Mouse (Mus musculus) heart, adult 8-10 months (tissue): ENCODE results near the gene Scn8a. TPM values are rescaled to one million over a fixed set of nuclear protein-coding genes. Genes with fewer than 3 reads are reported as not detected.
A peak's percentile ranks its signal among the peaks of the same experiment; 100 is the strongest.

Source experiments
- DNase-seq: peaks from one replicate; pipeline ENCODE4 v3.0.0; 2022; ENCODE audit warnings: low spot score
- total RNA-seq, 4 experiments: library from RNA; stranded (reverse); gene quantifications; 2 replicates each; pipeline ENCODE4 v1.2.4; 2022

Gene Scn8a
- total RNA-seq, 4 experiments from 2014 or later, result 0.41 to 1.2 (median 0.55) TPM; not detected in 1

DNA sequence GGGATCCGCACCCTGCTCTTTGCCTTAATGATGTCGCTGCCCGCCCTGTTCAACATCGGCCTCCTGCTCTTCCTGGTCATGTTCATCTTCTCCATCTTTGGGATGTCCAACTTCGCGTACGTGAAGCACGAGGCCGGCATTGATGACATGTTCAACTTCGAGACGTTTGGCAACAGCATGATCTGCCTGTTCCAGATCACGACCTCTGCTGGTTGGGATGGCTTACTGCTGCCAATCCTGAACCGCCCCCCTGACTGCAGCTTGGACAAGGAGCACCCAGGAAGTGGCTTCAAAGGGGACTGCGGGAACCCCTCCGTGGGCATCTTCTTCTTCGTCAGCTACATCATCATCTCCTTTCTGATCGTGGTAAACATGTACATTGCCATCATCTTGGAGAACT is 170.0 kb downstream of the Scn8a start:
- no peak for DNase-seq

DNA sequence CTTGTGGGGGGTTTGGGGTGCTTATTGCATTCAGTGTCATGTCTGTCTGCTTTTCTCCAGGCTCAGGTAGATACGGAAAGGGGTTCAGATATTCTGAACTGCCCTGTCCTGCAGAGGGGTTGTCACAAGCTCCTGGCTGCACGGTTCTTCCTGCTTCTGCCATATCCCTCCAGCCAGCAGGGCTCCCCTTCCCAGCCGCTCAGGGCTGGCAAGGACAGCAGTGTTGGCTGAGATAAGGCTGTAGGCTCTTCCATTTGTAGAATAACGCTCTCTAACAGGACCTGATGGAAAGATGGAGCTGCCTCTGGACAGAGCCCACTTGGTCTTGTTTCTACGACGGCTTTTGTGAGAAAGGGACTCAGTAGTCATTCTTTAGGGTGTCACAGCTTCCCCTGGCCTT is 172.3 kb downstream of the Scn8a start:
- no peak for DNase-seq

DNA sequence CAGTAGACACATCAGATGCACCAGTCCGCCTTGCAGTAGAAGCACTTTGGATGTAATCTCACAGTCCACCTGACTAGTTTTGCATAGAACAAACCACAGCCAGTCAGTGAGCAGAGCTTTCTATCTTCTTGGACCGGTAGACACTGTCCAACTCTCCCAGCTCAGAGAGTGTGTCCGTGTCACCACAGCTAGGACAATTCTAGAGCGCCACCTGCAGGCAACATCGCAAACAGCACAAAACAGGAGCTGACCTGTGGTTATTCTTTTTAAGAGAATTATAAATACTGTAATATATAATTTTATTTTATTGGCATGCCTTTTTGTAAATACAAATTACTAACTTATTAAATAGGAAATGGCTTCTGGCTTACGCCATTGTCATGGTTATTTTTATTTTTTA is 173.0 kb downstream of the Scn8a start:
- peak; percentile 31 for DNase-seq

DNA sequence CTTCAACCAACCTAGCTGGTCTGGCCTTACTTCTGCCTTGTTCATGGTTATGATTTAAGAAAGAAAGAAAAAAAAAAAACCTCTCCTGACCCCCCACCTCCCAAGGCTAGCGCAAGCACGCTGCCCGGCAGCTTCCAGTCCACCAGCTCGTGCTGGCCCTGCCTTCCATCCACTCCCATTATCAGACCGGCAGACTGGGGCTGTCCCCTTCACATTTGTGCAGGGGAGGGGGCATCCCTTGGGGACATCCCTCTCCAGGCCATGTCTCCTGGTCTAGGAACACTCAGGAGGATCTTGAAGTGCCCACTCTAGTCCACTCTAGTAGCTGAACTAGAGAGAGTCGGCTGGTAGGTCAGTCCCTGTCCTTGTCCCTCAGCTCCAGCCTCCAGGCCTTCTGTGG is 174.9 kb downstream of the Scn8a start:
- DNase-seq, result no peak

DNA sequence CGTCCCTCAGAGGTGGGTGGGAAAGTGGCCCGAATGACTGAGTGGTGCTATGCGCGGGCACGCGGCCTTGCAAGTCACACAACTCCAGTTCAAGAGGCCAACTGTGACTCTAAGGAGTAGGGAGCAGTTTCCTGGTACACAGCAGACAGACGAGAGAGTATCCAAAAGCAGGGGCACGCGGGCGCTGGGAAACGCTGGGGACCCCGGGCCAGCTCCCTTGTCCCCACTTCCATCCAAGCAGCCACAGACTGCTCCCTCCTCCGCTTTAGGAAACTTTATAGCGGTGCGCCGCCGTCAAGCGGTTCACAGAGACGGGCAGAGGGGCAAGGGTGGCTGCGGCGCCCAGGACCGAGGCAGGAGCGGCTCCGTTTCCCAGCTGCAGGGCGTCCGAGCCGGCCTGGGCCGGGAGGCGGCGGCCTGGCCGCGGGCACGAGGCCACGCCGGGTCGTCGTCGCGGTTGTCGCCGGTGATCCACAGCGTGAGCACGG is 176.4 kb downstream of the Scn8a start:
- DNase-seq, result no peak

DNA sequence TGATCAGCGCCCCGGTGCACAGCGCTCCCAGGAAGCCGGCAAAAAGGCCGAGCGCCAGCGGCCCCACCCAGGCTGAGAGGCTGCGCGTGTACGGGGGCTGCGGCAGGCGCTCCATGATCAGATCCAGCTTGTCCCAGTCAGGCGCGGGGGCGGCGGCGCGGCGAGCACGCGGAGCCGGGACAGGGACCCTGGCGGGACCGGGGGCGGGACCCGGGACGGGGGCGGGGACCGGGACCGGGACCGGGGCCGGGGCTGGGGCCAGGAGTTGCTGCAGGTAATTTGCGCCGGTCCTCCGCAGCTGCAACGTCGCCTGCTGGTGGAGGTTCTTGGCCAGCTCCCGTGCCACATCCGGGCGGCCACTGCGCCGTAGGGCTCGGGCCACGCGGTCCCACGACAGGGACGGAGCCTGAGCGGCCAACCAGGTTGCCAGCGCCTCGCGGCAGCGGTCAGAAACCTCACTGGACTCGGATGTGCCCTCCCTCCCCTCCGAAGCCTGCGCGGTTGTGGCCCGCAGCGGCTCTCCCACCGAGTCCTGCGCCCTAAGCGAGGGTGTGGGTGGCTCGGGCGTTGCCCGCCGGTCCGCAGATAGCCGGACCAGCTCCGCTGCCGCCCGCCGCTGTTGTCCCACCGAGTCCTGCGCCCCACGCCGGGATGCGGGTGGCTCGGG is 177.0 kb downstream of the Scn8a start:
- no peak for DNase-seq

DNA sequence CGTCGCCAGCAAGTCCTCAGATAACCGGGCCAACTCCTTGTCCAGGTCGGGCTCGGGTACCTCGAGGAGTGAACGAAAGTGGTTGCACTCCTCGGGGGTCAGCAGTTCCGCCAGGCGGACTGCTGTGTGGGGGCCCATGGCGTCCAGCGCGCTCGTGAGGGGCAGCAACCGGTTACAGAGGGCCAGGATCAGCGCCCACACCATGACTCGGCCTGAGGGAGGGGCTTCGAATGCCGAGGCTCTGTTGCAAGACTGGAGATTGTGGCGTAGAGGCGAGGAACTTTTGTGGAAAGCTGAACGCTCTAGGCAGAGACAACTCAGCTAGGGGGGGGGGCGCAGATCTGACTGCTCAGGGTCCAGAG is 177.5 kb downstream of the Scn8a start, which contains the start of gene Gm47841:
Gm47841 (minus strand) TSS at position 204 of the 362 bp plus-strand sequence.
- DNase-seq, result no peak

DNA sequence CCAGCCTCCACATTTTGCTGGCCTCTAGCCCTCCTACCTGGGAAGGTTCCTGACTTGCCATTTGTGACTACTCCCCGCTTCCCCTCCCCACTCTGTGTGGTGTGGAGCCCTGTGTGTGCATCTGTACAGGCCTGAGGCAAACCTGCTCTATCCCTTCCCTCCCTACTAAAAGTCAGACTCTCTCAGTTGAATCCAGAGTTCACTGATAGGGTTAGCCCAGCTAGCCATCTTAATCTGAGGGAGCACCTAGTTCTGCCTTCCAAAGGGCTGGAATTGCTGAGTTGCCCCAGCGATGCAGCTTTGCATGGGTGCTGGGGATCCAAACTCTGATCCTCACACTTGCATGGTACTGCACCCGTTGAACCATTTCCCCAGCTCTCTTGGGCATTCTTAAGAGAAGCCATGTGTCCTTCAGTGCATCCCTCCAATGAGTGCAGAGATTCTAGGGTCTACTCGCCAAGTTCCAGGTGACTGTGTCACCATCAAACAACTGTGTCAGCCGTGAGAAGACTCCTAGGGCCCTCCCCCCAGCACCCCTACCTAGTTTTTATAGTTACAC is 178.8 kb downstream of the Scn8a start:
- no peak for DNase-seq

DNA sequence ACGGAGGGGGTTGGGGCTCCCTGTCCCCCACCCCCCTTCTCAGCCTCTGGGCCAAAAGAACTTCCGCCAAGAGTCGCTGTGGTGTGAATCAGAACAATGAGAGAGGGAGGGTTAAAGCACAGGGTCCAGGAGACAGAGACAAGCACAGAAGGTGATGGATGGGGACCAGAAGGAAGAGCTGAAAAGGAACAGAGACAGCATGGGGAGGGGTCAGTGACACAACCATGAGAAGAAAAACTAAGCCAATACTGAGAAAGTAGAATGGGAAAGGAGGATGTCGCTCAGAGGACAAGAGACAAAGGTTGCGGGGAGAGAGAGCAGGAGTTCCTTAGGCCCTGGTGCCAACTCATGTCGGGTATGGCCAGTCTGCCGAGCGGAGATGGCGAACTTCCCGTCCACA is 182.2 kb downstream of the Scn8a start:
- DNase-seq, result no peak

DNA sequence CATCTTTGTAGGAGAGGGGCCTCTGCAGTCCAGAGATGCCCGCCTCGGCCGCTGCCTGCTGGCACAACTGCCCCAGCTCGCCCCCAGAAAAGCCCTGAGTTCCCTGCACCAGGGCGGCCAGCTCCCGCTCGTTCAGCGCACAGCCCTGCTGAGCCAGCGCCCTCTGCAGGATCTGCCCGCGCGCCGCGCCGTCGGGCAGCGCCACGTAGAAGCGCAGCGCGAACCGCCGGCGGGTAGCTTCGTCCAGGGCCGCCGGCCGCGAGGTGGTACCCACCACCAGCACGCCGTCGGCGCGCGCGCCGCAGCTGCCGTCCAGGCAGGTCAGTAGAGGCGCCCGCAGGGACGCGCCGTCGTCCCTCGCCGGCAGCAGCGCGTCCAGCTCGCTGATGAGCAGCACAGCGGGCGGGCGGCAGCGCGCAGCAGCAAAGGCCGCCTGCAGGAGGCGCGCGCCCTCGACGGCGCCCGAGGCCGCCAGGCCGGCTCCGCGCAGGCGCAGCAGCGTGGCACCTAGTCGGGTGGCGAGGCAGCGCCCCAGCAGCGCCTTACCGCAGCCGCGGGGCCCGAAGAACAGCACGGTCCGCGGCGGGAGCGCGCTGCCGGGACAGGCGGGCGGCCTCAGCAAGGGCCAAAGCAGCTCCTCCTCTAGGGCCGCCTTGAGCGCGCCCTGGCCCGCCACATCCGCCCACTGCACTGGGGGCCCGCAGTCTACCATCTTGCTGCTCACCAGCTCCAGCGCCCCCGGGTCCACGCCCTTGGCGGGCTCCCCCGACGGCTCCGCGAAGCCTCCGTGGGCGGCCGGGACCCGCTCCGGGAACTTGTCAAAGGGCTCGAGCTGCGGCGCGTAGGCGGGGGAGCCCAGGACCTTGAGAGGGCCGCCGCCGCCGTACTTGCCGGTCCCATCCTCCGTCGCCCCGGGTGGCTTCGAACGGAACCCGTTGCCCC is 183.2 kb downstream of the Scn8a start:
- DNase-seq, result no peak

DNA sequence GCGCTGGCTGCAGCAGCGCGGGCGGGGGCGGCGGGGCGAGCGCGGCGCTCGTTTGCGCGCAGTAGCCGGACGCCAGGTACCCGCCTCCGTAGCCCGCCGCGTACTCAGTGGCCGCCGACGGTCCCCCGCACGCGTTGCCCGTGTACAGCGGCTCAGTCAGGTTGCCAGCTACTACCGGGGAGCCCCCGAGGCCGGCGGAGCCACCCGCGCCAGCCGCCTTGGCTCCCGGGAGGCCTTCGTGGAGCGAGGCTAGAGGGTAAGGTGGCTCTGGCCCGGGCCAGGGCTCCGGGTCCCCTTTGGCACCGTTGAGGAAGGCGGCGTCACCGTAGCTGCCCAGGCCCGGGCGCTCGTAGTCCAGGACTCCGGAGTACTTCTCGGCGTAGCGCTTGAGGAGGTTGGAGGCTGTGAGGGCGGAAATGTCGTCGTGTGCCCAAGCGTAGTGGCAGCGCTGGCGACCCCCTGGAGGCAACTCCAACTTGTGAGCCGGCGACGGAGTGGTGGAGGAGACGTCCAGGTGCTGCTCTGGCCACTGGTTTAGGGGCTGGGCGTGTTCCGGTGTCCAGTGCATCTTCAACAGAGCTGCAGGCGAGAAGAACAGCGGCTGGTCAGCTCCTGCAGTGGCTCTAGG is 184.3 kb downstream of the Scn8a start:
- DNase-seq, result no peak

DNA sequence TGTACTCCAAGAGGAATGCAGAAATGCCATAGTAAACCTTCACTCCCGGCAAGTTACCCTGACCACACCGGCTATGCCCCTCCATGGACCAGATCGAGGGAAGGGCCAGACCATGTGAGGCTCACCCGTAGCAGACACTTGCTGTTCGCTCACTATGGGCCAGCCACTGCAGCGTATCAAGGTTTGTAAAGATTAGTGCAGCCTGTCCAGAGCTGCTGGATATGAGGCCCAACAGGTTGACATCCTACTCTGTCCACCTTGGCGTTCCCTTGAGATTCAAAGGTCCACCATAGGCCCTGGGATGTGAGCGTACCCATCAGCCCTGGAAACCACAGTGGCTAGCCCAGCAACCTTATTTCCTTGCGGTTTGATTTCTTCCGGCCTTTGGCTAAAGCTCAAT is 184.9 kb downstream of the Scn8a start:
- DNase-seq, result no peak

DNA sequence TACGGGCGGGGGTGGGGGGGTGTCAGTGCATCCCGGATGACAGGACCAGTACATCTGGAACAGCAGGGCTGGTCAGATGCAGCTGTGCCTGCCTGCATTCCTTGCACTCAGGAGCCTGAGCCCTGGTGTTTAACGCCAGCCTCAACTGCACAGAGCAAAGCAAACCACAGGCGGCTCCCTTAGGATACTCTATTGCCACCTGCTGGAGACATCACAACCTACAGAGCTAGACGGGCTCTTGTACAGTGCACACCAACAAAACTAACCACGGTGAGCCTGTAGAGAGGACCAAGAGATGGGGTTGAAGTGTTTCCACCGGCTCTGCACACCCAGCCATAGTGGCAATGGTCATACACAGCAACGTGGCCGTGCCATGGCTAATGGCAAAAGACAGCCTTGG is 186.6 kb downstream of the Scn8a start:
- DNase-seq, result no peak

DNA sequence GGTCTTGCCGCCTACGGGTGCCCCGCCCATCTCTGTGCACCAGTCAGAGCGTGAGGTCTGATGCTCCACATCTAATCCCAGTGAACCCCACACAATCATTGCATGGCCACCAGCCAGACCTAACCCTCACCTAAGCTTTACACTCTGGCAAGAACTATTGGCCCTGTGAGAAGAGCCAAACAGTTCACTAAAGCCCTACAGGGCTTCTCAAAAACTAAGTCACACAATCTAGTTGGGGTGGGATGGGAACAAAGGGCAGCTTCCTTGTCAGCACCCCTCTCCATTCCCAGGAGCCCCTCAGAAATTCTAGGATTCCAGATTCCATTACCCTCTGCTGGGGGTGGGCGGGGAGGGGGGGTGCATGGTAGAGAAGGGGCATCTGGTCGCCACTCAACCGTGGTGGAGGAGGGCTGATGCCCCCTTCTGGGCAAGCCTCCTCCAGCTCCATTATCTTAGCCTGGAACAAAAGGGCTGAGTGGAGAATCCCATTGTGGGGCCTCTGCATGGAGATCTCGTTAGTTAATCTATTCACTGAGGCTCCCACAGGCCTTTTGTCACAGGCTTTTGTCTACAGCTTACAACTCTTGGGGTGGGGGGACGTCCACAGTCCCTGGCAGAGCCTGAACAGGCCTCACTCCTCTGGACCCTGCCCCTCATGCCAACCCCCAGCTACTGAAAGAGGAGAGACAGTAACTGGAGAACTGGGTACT is 190.1 kb downstream of the Scn8a start:
- DNase-seq, result no peak

DNA sequence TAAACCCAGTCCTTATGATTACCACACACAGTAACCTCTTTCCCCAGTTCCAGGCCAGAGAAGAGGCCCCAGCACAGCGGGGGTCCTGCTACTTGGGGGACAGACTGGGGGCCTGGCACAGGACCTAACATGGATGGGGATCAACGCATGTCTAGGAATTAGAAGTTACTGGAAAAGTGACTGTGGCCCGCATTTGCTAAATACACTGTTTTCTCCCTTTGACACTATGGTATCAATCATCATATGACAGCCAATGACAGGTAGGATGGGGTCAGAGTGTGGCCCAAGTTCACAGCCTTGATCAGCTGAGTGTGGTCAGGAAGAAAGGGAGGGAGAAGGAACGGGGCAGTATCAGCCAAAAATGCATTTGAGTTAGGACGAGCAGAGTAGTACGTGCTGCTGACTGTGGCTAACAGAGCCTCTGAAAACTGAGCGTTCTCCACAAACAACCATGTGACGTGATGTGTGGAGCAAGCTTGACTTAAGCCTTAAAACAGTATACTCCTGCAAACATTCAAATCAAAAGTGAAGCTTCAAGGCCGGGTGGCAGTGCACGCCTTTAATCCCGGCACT is 190.7 kb downstream of the Scn8a start:
- no peak for DNase-seq

DNA sequence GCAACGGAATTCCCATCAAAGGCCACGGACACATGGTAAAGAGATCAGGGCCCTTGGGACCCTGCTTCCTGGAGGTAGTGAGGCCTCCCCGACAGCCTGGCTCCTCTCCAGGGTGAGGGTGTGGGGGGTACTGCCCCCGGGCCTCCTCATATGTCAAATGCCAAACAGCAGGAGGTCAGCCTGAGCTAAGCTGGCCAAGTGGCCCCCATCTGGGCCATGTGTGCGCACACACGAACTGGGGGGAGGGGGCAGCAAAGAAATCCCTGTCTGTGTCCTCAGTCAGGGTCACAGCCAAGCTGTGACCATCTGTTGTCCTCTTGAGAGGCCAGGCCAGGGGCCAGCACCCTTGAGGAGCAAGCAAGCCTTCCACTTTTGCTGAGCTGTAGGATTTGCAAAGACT is 195.4 kb downstream of the Scn8a start:
- no peak for DNase-seq

DNA sequence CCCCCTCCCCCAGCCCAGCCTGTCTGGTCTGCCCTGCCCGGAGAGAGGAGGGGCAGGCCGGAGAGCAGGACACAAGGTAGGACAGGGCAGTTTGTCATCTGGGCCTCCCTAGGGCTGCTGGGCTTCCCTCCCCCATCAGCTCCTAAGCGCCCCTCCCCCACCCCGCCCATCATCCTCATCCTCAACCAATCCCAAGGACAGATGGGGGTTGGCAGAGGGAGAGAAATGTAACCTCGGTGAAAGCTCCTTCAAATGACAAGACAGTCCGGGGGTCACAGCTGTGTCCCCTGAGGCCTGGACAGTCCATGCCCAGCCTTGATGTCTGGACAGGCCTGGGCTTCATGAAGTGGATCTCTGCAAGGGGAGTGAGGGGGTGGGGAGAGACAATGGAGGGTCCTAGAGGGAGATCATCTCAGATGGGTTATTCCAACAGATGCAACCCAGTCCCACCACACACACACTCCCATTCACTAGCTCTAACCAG is 196.7 kb downstream of the Scn8a start:
- DNase-seq, result no peak

DNA sequence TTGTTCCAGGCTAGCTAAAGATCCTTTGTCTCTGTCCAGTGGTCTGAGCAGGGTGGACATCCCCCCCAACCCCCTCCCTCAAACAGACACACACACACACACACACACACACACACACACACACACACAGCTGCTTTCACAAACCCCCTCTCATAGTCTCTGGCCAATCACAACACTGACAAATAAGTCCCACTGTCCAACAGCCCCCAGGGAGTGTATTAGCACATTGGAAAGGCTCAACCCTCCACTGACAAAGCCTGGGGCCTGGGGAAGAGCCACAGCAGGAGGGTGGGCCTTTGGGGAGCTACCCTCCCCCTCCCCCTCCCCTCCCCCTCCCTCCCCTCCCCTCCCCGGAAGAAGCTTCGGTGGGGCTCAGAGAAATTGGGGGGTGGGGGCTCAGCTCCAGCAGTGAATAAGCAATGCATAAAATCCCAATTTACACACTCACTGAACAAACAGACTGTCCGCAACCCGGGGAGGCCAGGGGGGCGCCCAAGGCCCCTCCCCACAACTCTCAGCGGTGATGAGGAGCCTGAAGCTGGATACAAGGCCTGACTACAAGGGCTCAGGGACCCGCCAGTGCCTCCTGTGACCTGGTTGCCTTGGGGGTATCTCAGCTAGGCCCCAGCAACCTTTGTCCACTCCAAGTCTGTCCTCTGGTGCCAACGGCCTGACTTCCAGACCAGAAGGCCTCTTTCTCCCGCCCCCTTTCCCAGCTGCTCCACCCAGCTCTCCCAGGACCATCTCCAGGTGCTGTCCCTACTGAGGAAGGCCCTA is 197.4 kb downstream of the Scn8a start:
- DNase-seq, result no peak

DNA sequence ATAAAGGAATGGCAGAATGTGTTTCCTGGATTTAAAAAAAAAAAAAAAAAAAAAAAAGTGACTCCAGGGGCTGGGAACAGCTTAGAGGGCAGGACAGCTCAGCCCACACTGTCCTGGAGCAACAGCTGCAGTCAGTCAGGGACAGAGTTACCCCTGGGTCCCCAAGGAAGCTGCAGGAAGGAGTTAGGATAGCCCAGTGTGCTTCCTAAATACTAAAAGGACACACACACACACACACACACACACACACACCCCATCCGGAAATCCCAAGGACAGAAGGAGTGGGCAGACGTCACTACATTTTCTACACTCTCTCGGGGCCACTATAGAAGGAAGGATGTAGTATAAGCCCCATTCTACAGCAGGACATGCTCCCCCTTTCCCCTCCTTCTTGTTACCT is 198.4 kb downstream of the Scn8a start:
- DNase-seq, result peak; percentile 61

DNA sequence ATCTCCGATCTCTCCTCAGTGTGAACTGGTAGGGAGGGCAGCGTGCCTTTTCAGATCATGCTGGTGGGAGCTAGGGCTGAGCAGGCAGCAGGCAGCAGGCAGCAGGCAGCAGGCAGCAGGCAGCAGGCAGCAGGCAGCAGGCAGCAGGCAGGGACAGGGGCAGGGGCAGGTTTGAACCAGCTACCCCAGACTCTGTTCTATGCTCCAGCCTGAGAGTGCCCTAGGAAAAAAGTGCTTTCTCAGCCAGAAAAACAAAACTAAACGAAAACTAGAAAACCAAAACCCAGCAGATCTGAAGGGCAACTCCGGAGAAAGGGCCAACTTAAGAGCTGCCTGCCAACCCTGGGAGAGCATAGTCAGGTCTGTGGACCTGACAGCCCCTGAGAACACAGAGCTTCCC is 199.0 kb downstream of the Scn8a start:
- DNase-seq, result no peak
